Mouse (Mus musculus): ENCODE measurements around the gene Taar3. TPM values are rescaled to one million over a fixed set of nuclear protein-coding genes. Genes with fewer than 3 reads are reported as not detected.

Gene Taar3
- total RNA-seq (2021): not detected
- long read RNA-seq, experiment 1: 0 reads
- long read RNA-seq, experiment 2: 0 reads

DNA sequence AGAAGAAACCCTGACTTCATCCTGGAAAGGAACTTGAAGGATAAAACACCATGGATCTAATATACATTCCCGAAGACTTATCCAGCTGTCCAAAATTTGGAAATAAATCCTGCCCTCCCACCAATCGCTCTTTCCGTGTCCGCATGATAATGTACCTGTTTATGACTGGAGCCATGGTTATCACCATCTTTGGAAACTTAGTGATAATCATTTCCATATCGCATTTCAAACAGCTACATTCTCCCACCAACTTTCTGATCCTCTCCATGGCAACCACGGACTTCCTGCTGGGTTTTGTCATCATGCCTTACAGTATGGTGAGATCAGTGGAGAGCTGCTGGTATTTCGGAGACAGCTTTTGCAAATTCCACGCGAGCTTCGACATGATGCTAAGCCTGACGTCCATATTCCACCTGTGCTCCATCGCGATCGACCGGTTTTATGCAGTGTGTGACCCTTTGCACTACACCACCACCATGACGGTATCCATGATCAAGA lies at the start of gene Taar3:
TSS of gene Taar3 (plus strand) at position 51 of the 498 bp plus-strand sequence.
- no peak for DNase-seq

DNA sequence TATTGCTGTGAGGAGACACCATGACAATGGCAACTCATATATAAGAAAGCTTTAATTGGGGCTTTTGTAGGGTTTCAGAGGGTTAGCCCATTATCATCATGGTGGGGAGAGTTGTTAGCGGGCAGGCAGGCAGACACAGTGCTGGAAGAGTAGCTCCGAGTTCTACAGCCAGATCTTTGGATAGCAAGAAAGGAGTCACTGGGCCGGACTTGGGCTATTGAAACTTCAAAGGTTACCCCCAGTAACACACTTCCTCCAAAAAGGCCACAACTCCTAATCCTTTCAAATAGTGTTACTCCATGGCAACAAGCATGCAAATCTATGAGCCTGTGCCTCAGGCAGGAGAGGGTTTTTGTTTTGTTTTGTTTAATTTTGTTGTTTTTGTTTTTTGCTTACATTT lies 48.2 kb upstream of the Taar3 start:
- no peak for DNase-seq

DNA sequence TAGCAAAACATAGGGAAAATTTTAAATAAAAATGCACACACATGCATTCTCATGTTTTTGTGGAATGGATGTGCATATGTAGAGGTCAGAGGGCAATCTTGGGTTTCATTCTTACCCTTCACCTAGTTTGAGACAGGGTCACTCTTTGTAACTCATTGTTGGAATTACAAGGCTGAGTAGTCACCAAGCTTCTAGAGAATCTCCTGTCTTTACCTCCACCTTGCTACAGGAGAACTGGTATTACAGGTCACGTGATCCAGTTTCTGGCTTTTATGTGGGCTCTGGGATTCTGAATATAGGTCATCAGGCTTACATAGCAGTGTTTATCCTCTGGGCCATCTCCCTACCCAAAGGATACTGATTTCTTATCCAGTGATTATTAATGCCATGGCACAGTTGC lies 43.7 kb upstream of the Taar3 start:
- DNase-seq: no peak

DNA sequence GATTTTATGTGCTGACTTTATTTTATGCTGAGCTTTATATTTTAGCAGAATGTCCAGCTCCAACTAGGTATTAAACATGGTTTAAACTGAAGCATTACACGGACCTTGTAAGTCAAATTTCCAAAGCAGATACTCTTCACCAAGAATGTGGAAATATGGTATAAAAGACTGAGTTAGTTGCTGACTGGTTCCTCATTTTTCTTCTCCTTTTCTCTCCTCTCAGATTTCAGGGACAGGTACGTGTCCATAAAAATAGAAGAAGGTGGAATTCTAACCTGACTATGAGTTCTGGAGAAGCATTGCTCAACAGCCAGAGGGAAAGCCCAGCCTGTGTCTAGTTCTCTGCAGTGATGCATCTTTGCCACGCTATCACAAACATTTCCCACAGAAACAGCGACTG lies 29.3 kb upstream of the Taar3 start, which contains the start of gene Taar1:
TSS of gene Taar1 (plus strand) at position 301 of the 400 bp plus-strand sequence.
- DNase-seq: no peak

DNA sequence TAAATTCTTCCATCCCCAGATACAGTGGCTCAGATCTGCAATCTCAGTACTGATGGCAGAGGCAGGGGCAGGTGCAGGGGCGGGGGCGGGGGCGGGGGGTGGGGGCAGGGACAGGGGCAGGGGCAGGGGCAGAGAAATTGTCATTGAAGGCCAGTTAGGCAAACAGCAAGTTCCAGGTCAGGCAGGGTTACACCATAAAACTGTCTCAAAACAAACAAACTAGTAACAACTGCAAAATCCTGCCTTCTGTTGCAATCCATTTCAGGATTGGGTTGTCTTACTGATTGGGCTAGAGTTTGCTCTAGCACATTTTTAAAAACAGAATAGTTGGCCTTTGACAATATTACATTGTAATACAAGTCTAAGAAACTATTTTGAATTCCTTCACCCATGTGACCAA lies 26.9 kb upstream of the Taar3 start:
- DNase-seq: no peak

DNA sequence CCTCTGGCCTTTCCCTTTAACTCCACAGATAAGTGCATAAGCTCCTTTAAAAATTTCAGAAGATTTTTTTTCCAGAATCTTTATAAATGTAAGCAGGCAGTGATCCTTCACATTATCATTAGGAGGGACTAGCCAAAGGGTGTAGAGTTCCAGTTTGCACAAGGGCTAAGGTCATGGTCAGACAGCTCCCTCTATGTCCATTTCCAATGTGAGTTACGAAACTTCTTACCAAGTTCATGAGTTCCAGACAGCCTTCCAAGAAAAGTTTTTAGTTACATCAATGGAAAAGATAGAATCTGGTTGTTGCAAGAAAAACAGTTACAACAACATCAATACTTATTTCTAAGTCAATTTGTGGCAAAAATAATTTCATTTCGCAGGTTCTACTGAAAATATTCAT lies 25.4 kb upstream of the Taar3 start:
- DNase-seq: no peak

DNA sequence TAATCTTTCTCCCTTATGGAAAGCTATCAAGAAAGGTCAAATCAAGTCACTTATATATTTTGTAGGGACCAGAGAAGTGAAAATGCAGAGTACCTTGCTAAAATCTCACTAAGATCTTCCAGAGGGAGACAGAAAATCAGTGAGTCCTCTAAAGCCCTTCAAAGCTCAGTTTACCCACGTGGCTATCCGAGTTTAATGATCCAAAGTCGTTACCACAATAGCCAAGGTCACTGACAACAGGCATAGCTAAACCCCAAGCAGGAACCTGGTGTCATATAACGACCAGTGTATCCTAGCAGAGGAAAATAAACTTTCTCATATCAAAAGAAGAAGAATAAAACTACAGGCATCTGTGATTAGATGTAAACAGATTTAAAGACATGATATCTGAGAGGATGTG lies 11.7 kb upstream of the Taar3 start:
- no peak for DNase-seq

DNA sequence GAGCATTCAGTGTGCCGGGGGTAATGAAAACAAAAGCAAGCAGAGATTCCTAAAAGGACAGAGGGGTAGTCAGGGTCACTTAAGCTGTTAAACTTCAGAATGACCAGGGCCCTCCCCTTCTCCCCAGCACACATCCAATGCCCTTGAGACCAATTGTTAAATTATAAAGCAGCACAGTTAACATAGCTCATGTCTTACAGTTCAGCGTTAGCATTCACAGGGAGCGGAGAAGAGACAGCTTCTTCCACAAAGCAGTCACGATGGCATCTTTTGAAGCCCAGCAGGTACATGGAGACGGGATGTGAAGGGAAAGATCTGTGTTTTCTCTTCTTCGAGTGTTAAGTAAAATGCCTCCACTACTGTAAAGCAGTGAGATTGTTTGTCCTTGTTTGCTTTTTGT lies 11.0 kb upstream of the Taar3 start, which contains the start of gene Taar2:
TSS of gene Taar2 (plus strand) at position 261 of the 400 bp plus-strand sequence.
- DNase-seq: no peak

DNA sequence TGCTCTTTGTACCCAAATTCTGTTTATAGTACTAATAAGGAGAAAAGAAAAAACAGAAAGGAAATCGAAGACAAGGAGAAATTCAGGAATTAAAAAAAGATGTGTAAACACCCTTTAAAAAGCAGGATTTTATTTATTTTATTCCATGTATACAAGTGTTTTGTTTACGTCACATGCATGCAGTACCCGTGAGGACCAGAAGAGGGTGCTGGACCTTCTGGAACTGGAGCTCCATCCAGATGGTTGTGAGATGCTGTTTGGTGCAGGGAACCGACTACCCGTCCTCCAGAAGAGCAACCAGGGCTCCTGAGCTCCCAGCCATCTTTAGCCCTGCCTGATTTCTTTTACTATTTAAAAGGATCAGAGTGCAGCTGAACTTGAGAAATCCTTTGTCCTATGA lies 6.9 kb upstream of the Taar3 start:
- no peak for DNase-seq

DNA sequence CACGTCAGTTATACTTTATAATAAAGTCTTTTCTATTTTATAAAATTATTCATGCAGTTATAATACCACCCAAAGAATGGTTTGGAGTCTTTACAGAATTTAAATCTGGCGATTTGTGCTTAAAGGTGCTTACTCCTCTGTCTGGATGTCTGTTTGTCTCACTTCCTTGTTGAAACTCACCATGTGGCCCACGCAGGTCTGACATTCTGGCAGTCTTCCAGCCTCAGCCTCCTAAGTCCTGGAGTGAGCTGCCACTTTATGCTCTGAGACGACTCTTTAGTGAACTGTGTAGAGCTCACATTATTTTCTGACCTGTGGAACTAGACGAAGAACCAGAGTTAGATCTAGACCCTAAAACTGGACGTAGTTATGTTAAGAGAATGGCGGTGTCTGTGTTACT lies 1.3 kb upstream of the Taar3 start:
- no peak for DNase-seq

DNA sequence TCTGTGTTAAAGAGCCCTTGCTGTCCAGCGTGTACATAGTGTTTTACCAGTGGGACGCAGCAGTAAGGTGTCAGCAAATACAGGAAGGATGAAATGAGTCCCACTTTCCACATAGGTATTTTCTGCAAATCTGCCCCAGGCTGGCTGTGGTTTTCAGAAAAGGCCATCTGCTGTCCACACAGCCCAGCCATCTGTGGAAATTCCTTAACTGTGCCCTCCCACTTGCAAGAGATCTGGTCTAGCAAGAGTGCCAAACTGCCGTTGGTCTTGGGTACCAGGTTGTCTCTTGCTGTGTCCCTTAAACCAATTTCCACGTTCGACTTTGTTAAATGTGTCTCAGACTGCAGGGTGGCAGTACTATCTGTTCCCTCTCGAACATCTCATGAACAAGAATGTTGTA lies 2.4 kb downstream of the Taar3 start:
- DNase-seq: no peak

DNA sequence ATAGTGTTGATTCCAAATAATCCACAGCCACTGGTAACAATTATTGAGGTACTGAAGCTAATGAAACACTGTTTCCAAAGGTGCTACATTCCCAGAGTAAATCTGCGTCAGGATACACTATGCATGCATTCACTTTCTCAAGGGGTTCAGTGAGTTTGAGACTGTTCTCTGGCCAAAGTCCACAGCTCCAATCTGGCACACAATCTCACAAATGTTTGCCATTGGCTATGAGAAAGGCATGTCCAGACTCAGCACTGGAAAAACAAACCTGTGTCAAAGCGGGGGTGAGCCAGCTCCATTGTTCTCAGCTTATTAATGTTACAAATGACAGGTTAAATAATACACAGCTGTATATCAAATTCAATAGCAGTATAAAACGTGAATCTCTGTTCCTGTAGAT lies 9.7 kb downstream of the Taar3 start:
- DNase-seq: no peak

DNA sequence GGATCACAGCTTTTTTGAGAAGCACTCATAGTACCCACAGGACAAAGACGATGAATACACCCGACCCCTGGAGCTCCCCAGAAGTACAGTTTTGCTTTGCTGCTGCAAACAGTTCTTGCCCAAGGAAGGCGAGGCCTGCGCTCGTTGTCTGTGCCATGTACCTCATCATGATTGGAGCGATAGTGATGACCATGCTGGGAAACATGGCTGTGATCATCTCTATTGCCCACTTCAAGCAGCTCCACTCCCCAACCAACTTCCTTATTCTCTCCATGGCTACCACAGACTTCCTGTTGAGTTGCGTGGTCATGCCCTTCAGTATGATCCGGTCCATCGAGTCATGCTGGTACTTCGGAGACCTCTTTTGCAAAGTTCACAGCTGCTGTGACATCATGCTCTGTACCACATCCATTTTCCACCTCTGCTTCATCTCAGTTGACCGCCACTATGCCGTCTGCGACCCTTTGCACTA lies 11.1 kb downstream of the Taar3 start, which contains the start of gene Taar4:
TSS of gene Taar4 (plus strand) at position 51 of the 472 bp plus-strand sequence.
- DNase-seq: no peak

DNA sequence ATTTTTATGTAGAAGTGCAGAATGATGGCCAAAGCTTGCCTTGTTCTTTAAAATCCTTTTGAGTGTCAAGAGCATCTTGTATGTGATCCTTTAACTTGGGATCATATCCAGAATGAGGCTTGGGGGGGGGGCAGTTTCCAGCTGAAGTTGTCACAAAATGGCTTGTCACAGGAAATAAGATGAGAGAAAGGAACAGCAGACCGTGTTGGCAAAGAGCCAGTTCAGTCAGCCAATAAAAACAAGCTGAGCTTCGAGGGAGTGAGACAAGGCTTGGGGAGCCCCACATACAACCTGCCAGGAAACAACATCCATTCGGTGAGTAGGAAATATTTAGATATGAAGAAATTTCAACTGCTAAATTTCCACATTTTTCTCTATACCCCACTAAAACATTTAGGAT lies 14.1 kb downstream of the Taar3 start:
- DNase-seq: no peak

DNA sequence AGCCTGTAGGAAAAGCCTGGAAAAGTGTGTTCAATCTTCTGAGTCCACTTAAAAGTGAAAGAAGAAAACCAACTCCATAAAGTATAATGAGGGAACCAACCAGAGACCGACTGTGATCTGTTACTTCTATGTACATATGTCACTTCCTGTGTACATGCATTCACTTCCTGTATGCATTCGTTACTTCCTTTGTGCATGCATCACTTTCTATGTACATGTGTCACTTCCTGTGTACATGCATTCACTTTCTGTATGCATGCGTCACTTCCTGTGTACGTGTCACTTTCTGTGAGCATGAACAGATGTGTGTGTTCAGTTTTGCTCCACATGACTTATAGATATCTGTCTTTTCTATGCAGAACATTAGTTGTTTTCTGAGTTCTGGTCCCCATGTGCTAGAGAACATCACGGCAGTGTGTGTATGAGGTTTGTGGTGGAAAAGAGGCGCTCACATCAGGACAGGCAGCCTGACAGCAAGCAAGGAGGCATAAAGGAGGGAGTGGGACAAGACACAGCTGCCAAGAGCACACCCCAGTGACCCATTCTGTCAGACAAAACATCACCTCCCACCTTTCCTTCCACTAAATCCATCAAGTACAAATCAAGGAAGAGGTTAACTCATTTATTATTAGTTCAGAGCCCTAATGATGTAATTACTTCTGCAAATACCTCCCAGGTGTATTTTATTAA lies 15.7 kb downstream of the Taar3 start:
- DNase-seq: no peak

DNA sequence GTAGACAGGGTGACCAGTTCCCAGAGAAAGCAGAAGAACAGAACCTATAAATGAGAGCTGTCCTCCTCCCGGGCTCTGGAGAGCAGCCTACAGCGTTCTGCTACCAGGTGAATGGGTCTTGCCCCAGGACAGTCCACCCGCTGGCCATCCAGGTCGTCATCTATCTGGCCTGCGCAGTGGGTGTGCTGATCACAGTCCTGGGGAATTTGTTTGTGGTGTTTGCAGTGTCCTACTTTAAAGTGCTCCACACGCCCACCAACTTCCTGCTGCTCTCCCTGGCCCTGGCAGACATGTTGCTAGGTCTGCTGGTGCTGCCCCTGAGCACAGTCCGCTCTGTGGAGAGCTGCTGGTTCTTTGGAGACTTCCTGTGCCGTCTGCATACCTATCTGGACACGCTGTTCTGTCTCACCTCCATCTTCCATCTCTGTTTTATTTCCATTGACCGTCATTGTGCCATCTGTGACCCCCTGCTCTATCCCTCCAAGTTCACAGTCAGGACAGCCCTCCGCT lies 21.4 kb downstream of the Taar3 start, which contains the start of gene Taar5:
TSS of gene Taar5 (plus strand) at position 51 of the 510 bp plus-strand sequence.
- DNase-seq: no peak

DNA sequence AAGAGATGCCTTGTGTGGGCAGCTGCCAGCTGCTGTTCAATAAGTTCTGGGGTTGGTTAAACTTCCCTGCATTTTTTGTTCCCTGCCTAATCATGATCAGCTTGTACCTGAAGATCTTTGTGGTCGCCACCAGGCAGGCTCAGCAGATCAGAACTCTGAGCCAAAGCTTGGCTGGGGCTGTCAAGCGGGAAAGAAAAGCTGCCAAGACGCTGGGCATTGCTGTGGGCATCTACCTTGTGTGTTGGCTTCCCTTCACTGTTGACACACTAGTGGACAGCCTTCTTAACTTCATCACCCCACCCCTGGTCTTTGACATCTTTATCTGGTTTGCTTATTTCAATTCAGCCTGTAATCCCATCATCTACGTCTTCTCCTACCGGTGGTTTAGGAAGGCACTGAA lies 21.9 kb downstream of the Taar3 start:
- no peak for DNase-seq

DNA sequence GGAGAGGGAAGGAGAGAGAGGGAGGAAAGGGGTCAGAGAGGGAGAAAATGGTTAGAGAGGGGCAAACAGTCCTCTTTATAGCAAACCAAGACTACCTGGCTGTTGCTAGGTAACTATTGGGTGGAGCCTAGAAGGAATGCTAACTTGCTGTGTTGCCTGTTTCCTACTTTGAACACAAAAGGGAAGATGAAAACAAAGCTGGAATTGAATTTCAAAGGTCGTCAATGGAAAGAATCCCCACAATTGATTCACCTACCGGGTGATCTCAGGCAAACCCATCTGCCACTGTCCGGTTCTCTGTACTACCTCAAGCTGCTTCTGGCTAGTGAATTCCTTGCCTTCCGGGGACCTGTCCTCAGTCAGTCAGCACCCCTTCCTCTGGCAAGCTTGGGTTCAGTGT lies 28.6 kb downstream of the Taar3 start:
- DNase-seq: no peak

DNA sequence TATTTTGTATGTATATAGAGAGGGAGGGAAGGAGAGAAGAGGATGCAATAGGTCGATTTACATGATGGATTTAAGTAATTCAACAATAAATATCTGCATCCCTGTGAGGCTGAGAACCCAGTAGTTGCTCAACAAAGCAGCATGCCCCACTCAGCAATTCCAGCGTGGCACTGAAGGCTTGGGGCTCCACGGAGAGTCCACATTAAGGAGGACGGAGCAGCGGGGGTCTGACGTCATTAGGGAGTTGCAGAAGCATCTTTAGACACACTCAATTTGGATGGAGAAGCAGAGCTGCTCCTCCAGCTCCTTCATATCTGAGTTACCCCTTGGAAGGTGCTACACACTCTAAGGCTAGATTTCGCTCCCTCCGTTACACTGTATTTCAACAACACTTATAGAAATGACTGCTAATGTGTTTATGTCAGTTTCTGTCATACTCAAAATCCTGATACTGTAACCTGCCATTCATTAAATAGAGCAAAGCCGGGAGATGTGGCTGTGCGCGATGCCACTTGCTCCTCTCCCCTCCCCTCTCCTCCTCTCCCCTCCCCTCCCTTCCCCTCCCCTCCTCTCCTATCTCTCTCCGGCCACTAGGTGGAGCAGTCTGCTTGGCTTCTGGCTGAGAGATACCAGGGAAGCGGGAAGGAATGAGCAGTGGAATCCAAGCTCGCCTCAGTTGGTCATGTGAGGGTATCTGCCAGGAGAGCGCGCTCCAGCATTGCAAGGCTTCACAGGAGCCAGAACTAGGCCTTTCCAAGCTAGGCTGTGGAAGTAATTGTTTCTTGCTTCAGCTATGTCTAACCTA lies 29.7 kb downstream of the Taar3 start:
- peak; percentile 42 for DNase-seq

DNA sequence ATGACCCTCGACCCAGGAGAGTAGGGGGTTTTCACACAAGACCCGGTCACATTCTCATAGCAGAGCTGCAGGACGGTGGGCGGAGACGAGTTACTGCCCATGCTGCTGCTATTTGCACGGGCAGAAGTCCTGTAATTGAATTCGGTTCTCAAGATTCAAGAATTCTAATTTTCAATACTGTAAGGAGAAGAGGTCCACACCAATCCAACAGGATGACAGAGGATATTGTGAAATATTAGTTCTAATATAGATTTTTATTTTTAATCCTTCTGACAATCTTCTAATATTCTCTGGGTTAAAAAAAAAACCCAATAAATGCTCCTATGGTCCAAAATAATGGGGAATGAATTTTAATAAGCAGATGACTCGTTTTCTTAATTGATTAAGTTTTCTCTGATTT lies 36.2 kb downstream of the Taar3 start, which contains the start of gene Taar6:
TSS of gene Taar6 (minus strand) at position 101 of the 400 bp plus-strand sequence.
- DNase-seq: no peak

DNA sequence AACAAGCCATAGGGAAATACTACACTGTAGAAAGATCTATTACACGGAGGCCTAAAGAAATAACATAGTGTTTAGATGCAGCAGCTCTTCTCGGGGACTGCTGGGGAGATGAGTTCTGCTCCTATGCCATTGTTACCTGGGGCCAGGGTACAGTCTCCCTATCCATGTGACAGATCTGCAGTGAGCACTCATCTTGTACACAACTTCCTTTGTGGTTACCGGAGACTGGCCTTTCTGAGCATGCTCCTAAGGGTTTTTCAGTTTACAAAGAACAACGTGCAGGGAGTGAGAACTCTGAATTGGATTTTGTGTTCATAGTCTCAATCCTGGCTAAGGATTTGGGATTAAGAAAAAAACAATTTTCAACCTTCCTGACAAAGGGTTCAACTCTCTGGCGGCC lies 37.1 kb downstream of the Taar3 start:
- no peak for DNase-seq

DNA sequence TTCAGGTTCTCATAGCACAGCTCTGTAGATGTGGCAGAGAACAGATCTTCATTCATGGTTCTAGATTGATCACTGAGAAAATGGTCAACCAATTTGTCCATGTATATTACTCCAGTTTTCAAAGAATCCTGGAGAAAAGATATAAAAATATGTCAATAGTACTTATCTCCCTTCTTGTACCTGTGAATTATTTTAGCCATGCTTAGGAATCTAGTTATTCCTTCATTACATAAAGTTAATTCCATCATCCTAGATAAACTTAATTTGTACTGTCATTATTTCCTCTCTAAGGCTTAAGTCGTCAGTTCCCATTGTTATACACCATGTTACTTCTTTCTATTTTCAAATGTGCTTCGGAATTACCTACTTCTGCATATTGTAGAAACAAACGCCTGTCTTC lies 44.0 kb downstream of the Taar3 start, which contains the start of gene Taar7a:
TSS of gene Taar7a (minus strand) at position 101 of the 400 bp plus-strand sequence.
- DNase-seq: no peak

DNA sequence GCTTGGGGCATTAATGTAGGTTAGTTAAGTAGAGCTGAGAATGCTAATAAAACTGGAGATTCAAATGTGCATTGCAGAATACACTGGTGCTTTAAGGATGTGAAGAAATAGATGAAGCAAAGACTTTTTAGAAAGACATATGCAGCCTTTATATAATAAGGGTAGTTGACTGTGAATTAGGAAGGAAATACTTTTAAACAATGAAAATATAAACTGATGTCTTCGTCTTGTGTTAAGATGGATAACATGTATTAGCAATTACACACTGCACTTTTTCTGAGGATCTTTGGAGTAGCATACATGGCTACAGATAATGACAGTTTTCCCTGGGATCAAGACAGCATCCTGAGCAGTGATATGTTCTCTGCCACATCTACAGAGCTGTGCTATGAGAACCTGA lies 50.3 kb downstream of the Taar3 start, which contains the start of gene Taar7b:
TSS of gene Taar7b (plus strand) at position 301 of the 400 bp plus-strand sequence.
- DNase-seq: no peak

All from gastrocnemius, postnatal 25 days (tissue).